Mouse (Mus musculus): ENCODE data around the gene Rnf152. TPM values are rescaled to one million over a fixed set of nuclear protein-coding genes. Genes with fewer than 3 reads are reported as not detected.

The Rnf152 gene
- polyA plus RNA-seq, 1 experiment, result not detected

- no peak overlapping the region for H3K27ac ChIP-seq (ENCODE audit: control insufficient read depth, insufficient read depth, low read depth, low read length, poor library complexity)
- no peaks in the 10 kb centered on the region for H3K4me1 ChIP-seq (ENCODE audit: control insufficient read depth, insufficient read depth, low read length)
- 76% methylated on average over 5 of the region's 5 CpGs for WGBS
- no peak overlapping the region for H3K4me3 ChIP-seq (replicated peaks; ENCODE audit: control insufficient read depth, low read depth, low read length)
- TF ChIP-seq CTCF (IDR thresholded peaks at IDR 0.05; ENCODE audit: control insufficient read depth, insufficient read depth, low read length) (no peak), POLR2A (IDR thresholded peaks at IDR 0.05; ENCODE audit: borderline replicate concordance, control insufficient read depth, low read depth, low read length) (no peak)
These were observed 25.8 kb downstream of the Rnf152 start for GRCm38 (mm10) chr1:105330581-105331320.

- H3K4me1 ChIP-seq (ENCODE audit: control insufficient read depth, insufficient read depth, low read length), result no peaks in the 10 kb centered on the region
- TF ChIP-seq POLR2A (IDR thresholded peaks at IDR 0.05; ENCODE audit: borderline replicate concordance, control insufficient read depth, low read depth, low read length), result no peak
- TF ChIP-seq CTCF (IDR thresholded peaks at IDR 0.05; ENCODE audit: control insufficient read depth, insufficient read depth, low read length), result no peak
- H3K27ac ChIP-seq (ENCODE audit: control insufficient read depth, insufficient read depth, low read depth, low read length, poor library complexity), result no peak overlapping the region
- no peak overlapping the region for H3K4me3 ChIP-seq (replicated peaks; ENCODE audit: control insufficient read depth, low read depth, low read length)
- 90% methylated on average over 1 of the region's 1 CpGs for WGBS
These were observed 28.7 kb downstream of the Rnf152 start for GRCm38 (mm10) chr1:105327789-105328188.

- H3K4me1 ChIP-seq (ENCODE audit: control insufficient read depth, insufficient read depth, low read length), result no peaks in the 10 kb centered on the region
- WGBS, result 59% methylated on average over 4 of the region's 4 CpGs
- H3K4me3 ChIP-seq (replicated peaks; ENCODE audit: control insufficient read depth, low read depth, low read length), result no peak overlapping the region
- H3K27ac ChIP-seq (ENCODE audit: control insufficient read depth, insufficient read depth, low read depth, low read length, poor library complexity), result no peak overlapping the region
- TF ChIP-seq POLR2A (IDR thresholded peaks at IDR 0.05; ENCODE audit: borderline replicate concordance, control insufficient read depth, low read depth, low read length), result no peak
- no peak for TF ChIP-seq CTCF (IDR thresholded peaks at IDR 0.05; ENCODE audit: control insufficient read depth, insufficient read depth, low read length)
These were observed 31.9 kb downstream of the Rnf152 start for GRCm38 (mm10) chr1:105324636-105325035.

GRCm38 (mm10) chr1:105314010-105314800 is 42.3 kb downstream of the Rnf152 start:
- no peak overlapping the region for H3K27ac ChIP-seq (ENCODE audit: control insufficient read depth, insufficient read depth, low read depth, low read length, poor library complexity)
- TF ChIP-seq POLR2A (IDR thresholded peaks at IDR 0.05; ENCODE audit: borderline replicate concordance, control insufficient read depth, low read depth, low read length), result no peak
- TF ChIP-seq CTCF (IDR thresholded peaks at IDR 0.05; ENCODE audit: control insufficient read depth, insufficient read depth, low read length), result no peak
- WGBS, result 73% methylated on average over 3 of the region's 3 CpGs
- H3K4me3 ChIP-seq (replicated peaks; ENCODE audit: control insufficient read depth, low read depth, low read length), result no peak overlapping the region
- no peaks in the 10 kb centered on the region for H3K4me1 ChIP-seq (ENCODE audit: control insufficient read depth, insufficient read depth, low read length)

- 70% methylated on average over 2 of the region's 2 CpGs for WGBS
- Histone ChIP-seq H3K27ac (ENCODE audit: control insufficient read depth, insufficient read depth, low read depth, low read length, poor library complexity) (no peak overlapping the region), H3K4me1 (ENCODE audit: control insufficient read depth, insufficient read depth, low read length) (no peaks in the 10 kb centered on the region), H3K4me3 (replicated peaks; ENCODE audit: control insufficient read depth, low read depth, low read length) (no peak overlapping the region)
- TF ChIP-seq POLR2A (IDR thresholded peaks at IDR 0.05; ENCODE audit: borderline replicate concordance, control insufficient read depth, low read depth, low read length) (no peak), CTCF (IDR thresholded peaks at IDR 0.05; ENCODE audit: control insufficient read depth, insufficient read depth, low read length) (no peak)
These were observed 44.0 kb downstream of the Rnf152 start for GRCm38 (mm10) chr1:105312601-105312901.

GRCm38 (mm10) chr1:105311899-105312600 is 44.5 kb downstream of the Rnf152 start:
- H3K4me3 ChIP-seq (replicated peaks; ENCODE audit: control insufficient read depth, low read depth, low read length), result no peak overlapping the region
- H3K4me1 ChIP-seq (ENCODE audit: control insufficient read depth, insufficient read depth, low read length), result no peaks in the 10 kb centered on the region
- 79% methylated on average over 1 of the region's 1 CpGs for WGBS
- no peak overlapping the region for H3K27ac ChIP-seq (ENCODE audit: control insufficient read depth, insufficient read depth, low read depth, low read length, poor library complexity)
- TF ChIP-seq CTCF (IDR thresholded peaks at IDR 0.05; ENCODE audit: control insufficient read depth, insufficient read depth, low read length) (no peak), POLR2A (IDR thresholded peaks at IDR 0.05; ENCODE audit: borderline replicate concordance, control insufficient read depth, low read depth, low read length) (no peak)

- Histone ChIP-seq H3K4me1 (ENCODE audit: control insufficient read depth, insufficient read depth, low read length) (no peaks in the 10 kb centered on the region), H3K4me3 (replicated peaks; ENCODE audit: control insufficient read depth, low read depth, low read length) (no peak overlapping the region), H3K27ac (ENCODE audit: control insufficient read depth, insufficient read depth, low read depth, low read length, poor library complexity) (no peak overlapping the region)
- 65% methylated on average over 6 of the region's 6 CpGs for WGBS
- no peak for TF ChIP-seq CTCF (IDR thresholded peaks at IDR 0.05; ENCODE audit: control insufficient read depth, insufficient read depth, low read length)
- TF ChIP-seq POLR2A (IDR thresholded peaks at IDR 0.05; ENCODE audit: borderline replicate concordance, control insufficient read depth, low read depth, low read length), result no peak
These were observed 54.3 kb downstream of the Rnf152 start for GRCm38 (mm10) chr1:105302164-105302563.

GRCm38 (mm10) chr1:105301764-105302163 is 54.7 kb downstream of the Rnf152 start:
- Histone ChIP-seq H3K27ac (ENCODE audit: control insufficient read depth, insufficient read depth, low read depth, low read length, poor library complexity) (no peak overlapping the region), H3K4me1 (ENCODE audit: control insufficient read depth, insufficient read depth, low read length) (no peaks in the 10 kb centered on the region), H3K4me3 (replicated peaks; ENCODE audit: control insufficient read depth, low read depth, low read length) (no peak overlapping the region)
- TF ChIP-seq CTCF (IDR thresholded peaks at IDR 0.05; ENCODE audit: control insufficient read depth, insufficient read depth, low read length) (no peak), POLR2A (IDR thresholded peaks at IDR 0.05; ENCODE audit: borderline replicate concordance, control insufficient read depth, low read depth, low read length) (no peak)
- WGBS, result 82% methylated on average over 9 of the region's 9 CpGs
